Mouse (Mus musculus) lung, postnatal 4 days (tissue): ENCODE measurements around the gene Slc44a3.

ENCODE experiments used
- DNase-seq, 2 experiments: peaks; one replicate each; pipeline ENCODE4 v3.0.0; 2021

Gene Slc44a3

DNA sequence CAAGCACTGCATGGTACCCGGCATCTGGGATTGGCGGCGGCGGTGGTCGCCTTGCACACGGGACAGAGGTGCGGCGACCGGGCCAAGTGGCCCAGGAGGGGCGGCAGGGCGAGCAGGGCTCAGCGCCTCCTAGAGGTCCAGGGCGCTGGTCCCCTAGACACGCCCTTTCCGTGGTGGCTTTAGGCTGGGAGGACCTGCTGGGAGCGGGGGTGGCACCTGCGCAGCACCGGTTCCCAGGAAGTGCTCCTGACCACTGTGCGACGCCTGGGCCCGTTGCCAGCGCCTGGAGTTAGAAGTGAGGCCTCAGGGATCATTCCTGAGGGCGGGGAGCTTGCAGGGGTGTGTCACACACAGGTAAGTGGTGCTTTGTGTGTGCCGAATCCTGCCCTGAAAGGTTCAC, at the start of gene Slc44a3:
Gene Slc44a3 (minus strand): TSS at position 229 of the 400 bp plus-strand sequence.
- peak; percentile 88 to 95 for DNase-seq

DNA sequence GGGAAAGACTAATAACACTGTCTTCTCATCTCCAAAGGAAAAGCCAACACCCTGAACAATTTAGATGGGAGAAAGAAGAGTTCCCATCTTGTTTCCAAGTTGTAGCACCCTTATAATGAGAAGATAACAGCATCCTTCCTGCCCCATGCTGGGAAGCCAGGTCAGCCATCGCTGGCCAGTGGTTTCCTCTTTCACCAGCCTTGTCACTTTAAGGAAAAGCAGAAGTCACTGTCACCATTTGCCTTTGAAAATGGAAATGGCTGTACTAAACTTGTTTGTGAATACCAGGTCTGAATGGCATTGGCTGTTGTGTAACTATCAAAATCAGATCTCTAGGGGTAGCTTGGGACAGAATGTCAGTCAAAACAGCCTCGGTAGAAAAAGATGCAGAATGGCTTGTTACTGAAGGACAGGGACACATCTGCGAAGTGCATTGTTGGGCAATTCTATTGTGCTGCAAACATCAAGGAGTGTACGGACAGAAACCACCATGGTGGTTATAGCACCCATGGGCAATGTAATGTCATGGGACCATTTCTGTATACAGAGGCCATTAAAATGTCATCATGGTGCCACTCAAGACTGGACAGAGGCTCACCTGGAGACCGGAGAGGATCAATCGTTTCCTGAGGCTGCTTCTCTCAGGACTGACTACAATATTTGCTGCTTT, 47.8 kb upstream of the Slc44a3 start:
- no peak for DNase-seq

DNA sequence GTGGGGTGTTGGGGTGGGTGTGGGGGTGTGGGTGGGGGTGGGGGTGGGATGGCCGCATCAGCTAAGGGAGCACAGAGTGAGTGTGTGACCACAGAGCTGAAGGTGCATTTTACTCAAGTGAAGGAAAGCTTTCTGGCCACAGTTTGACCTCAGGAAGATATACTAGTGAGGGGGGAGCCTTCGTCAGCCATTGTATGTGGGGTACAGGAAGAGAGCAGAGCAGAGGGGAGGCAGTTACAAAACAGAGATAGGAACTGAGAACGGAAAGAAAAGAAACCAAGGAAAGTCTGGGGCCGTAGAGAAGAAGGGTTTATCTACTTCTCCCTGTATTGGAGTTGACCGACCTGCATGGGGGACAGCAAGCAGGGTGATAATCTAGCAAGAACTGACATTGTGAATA, 47.2 kb upstream of the Slc44a3 start:
- DNase-seq: no peak

DNA sequence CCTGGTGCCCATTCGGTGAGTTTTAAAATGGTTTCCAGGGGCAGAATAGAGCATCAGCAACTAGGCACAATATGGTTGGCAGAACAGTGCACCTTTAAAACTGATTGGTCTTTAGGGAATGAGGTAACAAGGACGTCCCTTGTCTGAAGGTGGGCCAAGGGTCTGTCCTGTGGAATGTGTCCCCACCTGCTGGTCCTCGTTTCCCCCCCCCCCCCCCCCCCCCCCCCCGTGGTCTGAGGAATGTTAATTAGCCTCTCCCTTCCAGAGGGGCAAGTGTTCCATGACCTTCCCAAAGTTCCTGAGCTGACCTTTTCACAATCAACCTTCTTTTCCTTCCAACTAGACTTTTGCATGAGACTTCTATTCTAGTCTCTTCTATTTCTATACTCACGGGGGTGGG, 46.5 kb upstream of the Slc44a3 start:
- no peak for DNase-seq

DNA sequence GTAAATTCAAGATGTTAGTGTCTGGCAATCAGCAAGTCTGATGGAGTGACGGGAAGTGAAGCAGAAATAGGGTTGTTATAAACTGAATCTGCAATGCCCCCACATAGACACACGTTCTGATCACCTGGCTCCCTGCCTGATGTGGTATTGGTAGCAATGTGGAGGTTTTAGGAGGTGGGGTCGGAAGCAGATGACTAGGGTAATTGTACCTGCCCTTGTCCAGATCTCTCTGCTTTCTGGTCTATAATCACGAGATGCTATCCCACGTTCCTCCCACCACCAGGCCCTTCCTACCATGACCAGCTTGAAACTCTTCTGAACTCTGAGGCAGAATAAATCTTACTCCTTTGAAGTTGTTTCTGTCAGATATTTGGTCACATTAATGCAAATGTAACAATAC, 45.4 kb upstream of the Slc44a3 start:
- DNase-seq: no peak

DNA sequence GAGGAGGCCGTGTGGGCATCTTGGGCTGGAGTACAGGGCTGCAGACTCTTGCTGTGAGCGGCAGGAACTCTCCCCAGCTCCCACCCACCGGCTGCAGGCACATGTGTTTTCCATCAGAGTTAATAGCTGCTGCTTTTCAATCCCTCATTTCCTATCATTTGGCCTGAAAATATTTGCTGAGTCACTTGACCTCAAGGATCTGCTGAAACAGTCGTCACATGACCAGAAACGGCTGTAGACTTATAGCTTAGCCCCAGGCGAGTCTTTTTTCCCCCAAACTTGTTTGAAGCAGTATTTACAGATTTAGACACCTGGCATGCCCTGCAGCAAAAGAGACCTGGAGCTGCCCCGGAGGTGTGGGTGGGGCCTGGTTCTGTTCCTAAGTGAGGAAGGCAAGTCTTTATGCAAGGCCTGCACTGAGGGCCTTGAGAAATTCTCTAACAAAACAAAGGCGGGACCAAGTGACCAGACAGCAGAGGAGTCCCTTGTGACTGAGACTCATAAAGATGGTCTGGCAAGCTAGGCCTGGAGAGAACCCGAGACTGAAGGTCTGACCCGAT, 44.9 kb upstream of the Slc44a3 start:
- peak; percentile 54 to 74 for DNase-seq

DNA sequence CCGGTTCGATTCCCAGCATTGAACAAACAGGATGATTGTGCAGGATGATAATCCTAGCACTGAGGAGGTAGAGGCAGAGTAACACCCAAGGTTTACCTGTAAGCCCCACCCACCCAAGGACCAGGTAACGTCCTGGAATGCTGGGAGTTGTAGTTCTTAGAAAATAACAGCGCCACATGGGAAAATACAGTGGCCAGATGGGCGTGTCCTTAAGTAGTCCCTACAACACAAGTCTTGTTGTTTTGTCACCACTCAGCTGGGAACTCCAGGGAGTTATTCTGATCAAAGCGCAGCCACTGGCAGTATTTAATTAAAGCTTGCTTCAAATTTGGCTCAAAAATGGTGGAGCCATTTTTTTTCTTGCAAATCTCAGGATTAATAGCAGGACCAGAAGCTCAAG, 44.2 kb upstream of the Slc44a3 start:
- no peak for DNase-seq

DNA sequence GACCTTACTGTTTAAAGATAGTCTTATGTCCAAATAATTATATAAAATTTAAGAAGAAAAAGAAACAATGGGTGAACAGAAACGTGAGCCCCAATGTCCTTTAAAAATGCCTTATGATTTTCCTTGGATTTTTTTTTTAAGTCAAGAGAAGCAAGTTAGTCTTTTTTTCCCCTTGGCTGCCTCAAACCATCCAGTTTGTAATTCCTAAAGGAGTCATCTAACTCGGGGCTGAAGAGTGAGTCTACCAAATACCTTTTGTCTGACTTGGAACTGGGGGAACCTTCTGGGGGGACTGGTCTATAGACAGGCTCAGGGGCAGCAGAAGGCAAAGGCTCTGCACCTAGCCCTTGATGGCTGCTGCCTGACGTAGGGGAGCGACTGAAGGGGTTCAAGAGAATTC, 42.2 kb upstream of the Slc44a3 start:
- DNase-seq: no peak

DNA sequence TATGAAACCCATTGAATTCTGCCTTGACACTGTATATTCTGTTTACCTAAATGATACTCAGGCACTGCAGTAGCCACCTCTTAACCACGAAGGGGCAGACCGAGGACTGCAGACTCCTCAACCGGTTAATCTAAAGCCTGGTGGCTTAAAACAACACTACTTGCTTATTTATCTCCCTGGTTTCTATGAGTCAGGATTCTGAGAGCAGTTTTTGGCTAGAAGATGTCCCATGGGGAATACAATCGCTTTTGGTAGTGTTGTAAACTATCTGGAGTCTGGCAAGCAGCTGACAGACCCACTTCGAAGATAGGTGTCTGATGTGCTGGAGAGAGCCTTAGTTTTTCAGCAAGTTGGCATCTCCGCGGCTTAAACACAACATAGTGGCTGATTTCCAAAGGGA, 41.7 kb upstream of the Slc44a3 start:
- DNase-seq: no peak

DNA sequence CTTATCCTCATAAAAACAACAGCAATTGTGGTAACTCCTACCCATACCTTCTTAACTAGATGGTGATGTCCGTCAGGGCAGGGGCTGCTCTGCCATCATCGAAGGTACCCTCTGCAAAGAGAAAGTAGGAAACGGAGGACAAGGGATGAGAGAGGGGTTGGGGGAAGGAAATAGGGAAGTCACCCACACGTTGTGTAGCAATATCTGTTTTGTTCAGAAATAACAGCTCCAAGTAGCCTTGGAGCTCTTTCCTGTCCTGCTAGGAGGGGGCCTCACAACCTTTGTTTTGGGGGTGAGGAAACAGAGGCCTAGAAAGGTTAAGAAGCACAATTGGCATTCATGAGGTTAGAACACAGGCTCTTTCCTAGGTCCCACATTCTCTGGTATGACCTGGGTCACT, 39.3 kb upstream of the Slc44a3 start:
- DNase-seq: no peak

DNA sequence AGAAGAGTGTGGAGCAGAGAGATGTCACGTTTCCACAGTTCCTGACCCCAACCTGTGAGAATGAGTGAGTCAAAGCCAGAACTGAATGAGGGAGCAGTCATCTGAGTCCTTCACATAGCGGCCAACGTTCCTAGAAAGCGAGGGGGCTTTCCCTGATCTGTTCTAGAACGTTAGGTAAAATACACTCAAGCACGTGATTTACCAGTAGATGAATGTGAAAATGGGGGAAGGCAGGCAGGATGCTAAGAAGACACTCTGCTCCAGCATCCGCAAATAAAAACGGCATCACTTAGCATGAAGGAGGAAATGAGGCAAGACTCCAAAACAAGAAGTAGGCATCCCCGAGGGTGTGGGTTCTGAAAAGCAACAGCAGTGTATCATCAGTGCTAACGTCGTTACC, 38.4 kb upstream of the Slc44a3 start:
- DNase-seq: no peak

DNA sequence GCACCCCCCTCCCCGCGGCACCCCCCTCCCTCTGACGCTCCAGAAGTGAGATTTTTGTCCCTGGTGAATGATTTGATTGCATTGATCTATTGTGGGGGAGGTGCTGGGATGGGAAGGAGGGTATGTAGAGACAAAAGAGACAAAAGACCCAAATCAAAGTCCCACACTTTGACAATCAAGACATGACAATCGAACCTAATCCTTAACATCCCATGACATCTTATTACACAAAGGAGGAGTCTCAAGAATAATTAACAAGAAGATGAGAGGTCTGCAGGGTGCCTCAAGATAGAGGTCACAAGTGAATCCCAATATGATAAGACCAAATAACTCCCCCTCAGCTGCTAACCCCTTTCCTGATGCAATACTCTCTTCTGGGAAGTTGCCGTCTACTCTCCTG, 37.6 kb upstream of the Slc44a3 start:
- no peak for DNase-seq

DNA sequence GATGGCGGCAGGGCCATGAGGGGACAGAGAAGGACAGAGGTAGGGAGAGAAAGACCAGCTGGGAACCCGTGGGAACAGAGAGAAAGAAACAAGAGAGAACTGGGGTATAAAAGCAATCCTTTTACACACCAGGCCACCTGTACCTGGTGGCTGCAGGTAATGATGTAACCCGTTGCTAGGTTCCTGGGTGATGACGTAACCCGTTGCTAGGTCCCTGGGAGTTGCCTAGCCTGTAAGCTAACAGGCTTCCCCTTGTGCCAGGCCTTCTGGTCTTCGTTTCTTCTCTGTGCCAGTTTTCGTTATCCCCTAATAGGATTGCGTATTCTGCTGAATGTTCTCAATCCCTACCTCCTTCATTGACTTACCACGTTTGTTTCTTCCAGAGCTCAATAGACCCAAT, 36.8 kb upstream of the Slc44a3 start:
- no peak for DNase-seq

DNA sequence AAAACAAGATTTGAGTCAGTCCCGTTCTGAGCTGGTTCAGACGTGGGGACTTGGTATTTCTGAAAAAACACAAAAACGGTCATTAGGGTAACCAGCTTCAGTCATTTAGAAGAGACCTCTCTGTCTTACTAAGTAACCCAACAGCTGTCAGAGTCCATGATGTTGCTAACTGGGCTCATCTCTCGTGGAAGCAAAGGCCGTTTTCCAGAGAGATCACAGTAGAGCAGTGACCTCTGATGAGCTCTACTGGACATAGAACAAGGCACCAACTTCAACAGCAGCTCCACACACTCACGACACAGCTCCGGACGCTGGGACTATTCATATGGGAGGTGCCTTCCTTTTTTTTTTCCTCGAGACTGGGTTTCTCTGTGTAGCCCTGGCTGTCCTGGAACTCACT, 35.7 kb upstream of the Slc44a3 start:
- DNase-seq: no peak

DNA sequence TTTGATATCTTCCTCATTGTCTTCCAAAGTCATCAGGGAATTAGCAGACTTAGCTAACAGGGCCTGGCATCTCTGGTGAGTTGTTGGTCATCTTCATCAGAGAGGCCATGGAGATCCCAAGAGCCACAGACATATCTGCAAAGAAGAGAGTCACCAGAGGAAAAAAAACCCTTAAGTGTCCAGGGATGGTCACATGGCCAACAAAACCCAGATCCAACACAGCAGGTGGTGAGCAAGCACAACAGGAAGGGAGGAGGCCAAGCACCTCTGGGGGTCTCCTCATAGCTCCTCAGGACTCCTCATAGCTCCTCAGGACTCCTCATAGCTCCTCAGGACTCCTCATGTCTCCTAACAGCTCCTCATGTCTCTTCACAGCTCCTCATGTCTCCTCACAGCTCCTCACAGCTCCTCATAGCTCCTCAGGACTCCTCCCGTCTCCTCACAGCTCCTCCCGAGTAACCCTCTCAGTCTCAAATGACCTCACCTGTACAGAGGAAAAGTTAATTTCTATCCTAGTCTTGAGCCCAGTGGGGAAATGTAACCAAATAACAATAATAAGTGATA, 35.2 kb upstream of the Slc44a3 start:
- DNase-seq: no peak

DNA sequence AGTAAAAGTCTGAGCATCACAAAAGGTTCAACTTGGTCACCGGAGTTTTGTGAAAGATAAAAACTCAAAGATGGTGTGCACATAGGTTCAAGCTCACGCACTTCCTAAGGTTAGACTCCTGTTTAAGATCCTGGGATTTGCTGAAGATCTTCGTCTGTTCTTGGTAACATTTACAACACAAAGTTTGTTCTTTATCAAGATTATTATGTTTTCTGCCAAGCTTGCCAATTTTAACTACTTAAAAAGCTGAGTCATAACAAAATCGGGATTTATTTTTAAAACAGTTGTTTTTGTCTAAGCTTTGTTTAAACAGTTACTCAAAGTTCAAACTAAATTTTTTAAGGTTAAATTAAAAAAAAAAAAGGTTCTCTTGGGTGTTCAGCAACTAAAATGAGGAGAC, 34.7 kb upstream of the Slc44a3 start:
- no peak for DNase-seq

DNA sequence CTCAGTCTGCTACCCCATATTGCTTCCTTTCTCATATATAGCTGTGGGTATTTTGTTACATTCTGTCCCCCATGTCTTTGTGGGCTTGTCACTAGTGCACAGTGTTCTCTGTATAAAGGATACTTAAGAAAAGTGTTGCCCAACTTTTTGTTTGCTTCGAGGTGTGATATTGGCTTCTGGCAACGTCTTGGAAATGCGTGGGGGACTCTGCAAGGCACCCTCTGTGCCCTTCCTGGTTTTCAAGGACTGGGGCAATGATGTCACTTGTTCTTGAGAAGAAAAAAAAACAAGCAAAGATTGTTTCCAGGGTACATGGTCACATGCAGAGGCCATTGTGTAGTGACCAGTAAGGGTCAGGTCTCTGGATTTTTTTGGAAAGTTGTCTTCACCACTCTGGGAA, 29.6 kb upstream of the Slc44a3 start:
- peak; percentile 36 to 53 for DNase-seq

DNA sequence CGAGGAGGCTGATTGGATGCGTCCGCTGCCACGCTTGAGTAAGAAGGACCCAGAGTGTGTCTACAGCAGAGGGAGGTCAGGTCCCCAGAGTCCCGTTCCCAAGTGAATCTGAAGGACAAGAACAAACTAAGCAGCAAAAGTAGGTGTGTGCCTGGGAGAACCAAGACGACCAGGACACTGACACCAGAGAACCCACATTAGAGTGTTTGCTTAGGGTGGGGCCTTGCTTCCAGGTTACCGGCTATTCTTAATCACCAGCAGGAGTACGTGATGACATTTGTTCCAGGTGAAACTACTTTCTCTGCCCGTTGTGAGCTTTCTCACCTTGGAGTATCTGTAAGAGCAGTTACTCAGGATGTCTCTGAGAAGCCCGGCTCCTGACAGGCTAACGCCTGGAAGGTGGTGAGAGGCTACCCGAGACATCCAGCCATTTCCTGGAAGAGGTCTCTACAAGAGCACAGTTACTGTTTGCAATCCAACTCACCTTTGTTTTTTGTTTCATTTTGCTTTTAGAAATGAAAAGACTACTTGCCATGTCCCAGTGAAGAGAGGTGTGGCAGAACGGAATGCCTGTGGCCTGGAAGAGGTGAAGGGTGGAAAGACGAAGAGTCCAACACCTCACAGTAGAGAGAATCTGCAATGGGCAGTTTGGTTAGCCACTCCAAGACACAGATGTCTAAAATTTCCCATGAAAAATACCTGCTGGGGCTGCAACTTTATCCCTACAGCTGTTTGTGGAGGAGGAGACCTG, 28.1 kb upstream of the Slc44a3 start:
- peak; percentile 31 to 47 for DNase-seq

DNA sequence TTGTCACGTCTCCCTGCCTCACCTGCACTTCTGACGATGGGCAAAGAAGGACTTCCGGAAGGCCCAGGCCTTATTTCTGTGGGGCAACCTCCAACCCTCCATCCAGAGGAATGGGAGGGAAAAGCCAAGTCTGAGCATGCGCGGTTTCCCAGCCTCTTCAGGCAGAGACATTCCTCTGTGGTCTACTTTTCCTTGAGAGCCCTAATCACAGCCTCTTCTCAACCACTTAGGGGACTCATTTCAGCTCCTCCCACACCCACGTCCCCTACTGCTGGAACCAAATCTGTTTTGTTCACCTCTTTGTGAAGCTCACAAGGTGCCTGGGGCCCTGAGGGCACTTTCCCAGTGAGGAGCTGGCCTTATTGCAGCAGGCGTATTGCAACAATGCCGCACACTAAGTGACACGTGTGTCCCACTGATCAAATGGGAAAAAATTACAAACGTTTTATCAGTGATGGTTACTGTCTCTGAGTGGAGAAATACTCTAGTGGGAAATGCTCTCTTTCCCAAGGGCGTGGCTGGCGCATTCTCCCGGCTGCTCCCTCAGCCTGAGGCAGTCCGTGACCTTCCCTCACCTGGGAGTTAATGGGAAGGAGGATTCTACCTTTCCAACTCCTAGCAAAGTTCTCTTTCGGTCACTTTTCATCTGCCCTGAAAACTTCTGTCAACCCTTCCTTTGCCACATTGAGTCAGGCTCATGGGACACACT, 27.4 kb upstream of the Slc44a3 start:
- DNase-seq: peak; percentile 73 to 85

DNA sequence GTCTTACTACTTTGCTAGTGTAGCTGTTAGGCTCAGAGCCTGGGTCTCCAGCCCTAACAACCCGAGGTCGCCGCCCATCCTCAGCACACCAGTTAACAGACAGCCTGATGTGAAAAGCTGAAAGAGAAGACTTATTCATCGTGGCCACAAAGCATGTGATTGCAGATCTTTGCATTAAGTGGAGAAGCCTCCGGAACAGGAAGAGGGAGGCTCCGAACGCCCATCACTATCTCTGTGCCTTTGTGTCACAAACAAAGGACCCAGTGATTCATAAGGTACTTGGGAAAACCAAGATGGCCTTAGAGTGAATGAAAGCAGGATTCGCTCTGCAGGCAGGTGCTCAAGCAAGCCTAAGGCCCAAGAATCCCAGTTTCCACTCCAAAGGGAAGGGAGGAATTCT, 26.7 kb upstream of the Slc44a3 start:
- no peak for DNase-seq

DNA sequence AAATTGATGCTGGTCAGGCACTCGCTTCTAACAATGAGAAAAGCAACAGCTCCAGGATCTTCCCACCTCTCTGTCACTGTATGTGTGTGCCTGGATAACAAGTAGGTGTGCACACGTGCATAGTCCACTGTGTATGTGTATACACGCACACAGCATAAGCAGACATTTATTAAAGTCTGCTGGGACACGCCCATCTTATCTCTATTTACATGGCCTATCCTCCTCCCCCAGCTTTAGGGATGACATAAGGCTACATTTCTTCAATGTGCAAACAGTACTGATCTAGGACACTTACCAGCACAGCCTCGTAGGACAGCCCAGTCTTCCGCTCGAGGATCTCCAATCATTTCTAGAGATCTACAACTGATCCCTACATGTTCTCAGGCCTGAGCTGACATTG, 24.1 kb upstream of the Slc44a3 start:
- no peak for DNase-seq

DNA sequence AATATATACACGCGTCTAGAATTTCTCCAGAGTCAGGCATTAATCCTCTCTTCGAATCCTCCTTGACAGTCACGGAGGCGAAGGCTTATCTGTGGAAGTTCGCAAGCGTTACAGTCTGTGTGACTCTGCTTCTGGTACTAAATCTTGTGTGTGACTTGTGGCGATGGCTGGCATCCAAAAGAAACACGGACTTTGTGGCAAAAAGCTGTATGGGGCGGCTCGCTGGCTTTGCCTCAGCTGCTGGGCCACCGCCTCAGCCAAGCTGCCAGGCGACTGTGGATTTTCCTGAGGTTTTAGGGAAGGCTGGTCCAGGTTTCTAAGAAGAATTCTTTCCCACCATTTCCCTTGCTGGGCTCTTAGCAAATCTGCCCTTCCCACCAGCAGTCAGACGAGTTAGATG, 21.1 kb upstream of the Slc44a3 start:
- peak in 1 of 2 experiments; percentile 44 for DNase-seq

DNA sequence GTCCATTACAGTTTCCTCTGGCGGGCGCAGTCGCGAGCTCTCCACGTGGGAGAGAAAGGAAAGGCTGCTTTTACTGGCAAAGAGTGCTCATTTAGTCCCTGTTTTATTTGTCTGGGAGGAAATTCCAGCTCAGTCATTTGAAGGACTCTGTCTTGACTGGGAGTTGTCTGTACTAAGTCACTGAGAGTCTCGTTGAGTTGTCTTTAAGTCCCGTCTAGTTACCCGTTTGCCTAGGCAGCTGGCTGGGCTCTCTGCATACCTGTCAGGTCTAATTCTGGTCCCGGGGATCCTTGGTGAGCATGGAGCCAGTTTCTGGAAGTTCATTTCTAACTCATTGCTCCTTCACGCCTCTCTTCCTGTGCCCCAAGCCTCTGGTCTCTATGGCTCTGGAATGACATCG, 20.5 kb upstream of the Slc44a3 start:
- no peak for DNase-seq
